Mouse (Mus musculus): ENCODE results near the gene Gpbar1. TPM values are rescaled to one million over a fixed set of nuclear protein-coding genes. Genes with fewer than 3 reads are reported as not detected.
"Not testable (repeated sequence)": the region's sequence is repeated elsewhere in the genome, so short reads cannot be mapped to it uniquely, and the experiment has no call there.

Gpbar1 gene
- total RNA-seq, 4 experiments from 2014 or later: not detected

DNA sequence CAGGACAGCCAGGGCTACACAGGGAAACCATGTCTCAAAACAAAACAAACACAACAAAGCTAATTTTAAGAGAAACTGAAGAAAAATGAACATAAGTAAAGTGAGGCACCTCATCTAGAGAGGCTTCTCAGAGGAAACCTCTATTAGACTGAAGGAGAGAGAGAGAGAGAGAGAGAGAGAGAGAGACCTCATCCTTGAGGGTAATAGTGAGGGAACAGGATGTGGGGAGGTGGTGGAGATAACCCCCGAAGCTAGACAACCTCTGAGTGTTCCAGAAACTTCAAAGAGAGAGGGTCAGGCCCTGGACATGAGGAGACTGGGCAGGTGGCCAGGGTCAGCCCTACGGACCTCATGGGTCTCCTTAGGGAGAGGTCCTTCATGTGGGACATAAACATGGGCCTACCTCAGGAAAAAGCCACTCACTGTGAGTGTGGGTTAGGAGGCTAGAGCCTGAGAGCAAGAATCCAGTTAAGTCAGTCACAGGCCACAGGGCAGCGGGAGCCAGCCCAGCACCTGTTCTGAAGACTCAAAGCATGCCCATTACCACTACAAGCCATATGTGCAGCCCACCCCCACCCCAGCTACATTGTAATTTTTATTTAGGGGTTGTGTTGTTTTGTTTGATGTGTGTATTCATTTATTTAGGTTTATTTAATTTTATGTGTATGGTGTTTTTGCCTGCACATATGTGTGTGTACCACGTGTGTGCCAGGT, 37.9 kb downstream of the Gpbar1 start:
- DNase-seq (ENCODE audit: low spot score in 2 of 2): no peak

DNA sequence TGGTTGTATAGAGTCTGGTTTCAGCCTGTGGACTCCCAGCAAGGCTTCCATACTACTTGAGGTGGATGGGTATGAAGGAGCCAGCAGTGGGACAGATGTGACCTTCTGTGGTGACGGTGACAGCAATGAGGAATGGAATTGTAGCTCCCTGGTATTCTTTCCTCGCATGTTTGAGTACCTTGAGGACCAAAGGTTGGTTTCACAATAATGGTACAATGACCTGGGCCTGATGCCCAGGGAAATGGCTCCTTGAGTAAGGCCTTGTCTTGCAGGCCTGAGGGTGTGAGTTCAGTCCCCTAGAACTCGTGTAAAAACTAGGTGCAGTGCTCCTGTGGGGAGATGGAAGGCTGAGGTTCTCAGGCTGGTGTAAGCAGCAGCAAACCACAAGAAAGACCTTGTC, 40.4 kb downstream of the Gpbar1 start:
- DNase-seq (ENCODE audit: low spot score in 2 of 2): no peak

DNA sequence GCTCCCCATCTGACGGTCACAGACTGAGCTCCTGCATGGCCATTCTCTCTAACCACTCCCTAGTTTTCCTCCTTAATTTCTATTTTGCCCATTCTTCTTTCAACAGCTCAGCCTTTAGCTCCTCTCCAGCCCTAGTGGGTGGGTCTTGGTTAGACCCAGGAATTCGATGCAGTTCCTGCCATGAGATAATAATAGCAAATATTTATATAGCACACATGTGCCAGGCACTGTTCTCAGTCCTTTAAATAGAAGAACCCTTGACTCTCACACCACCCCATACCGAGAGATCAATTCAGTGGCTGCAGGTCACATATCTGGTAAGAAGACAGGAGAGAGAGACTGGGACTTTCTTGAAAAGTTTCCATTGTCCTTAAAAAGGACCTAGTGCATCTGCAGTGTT, 43.0 kb downstream of the Gpbar1 start:
- no peak for DNase-seq (ENCODE audit: low spot score in 2 of 2)

DNA sequence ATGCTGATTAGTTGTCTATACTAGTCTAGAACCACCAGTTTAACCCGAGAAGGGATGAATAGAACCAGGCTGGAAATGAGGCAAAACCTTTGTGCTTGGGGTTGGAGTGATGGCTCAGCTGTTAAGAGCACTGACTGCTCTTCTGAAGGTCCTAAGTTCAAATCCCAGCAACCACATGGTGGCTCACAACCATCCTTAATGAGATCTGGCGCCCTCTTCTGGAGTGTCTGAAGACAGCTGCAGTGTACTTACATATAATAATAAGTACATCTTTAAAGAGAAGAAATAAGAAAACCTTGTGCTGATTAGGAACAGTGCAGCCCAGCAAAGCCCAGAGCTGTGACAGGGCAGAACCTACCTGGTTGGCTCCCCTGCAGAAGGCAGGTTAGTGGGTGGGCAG, 48.6 kb downstream of the Gpbar1 start:
- not testable (repeated sequence) for DNase-seq (ENCODE audit: low spot score in 2 of 2)

Other genes with a start within 250 kb of the Gpbar1 start
- gene Tns1, start 154.1 kb upstream of the Gpbar1 start, total RNA-seq (2022): 10 to 100 TPM; 40.6 to 59.2 (median 49.2) TPM
- not detected for gene Rufy4, start 153.0 kb upstream of the Gpbar1 start, total RNA-seq (2022)
- gene Cxcr2, start 124.6 kb upstream of the Gpbar1 start, total RNA-seq (2022): under 1 TPM in 1 of 4 experiments, not detected in 3; 0.14 TPM
- not detected for gene Cxcr1, start 83.9 kb upstream of the Gpbar1 start, total RNA-seq (2022)
- gene Arpc2, start 42.5 kb upstream of the Gpbar1 start, total RNA-seq (2022): 100 to 1,000 TPM; 212 to 241 (median 232) TPM
- 100 to 1,000 TPM; 138 to 159 (median 148) TPM for gene Aamp, start 6.2 kb downstream of the Gpbar1 start, total RNA-seq (2022)
- gene Pnkd, start 6.4 kb downstream of the Gpbar1 start, total RNA-seq (2022): 100 to 1,000 TPM; 162 to 185 (median 173) TPM
- gene Tmbim1, start 27.1 kb downstream of the Gpbar1 start, total RNA-seq (2022): 10 to 100 TPM; 28.2 to 32.3 (median 31.4) TPM
- gene Catip, start 83.6 kb downstream of the Gpbar1 start, total RNA-seq (2022): 1 to 10 TPM; 1.4 to 2.5 (median 1.8) TPM
- gene Slc11a1, start 96.6 kb downstream of the Gpbar1 start, total RNA-seq (2022): 10 to 100 TPM in 2 of 4 experiments, 1 to 10 TPM in 2; 3.8 to 35.1 (median 15.5) TPM
- 10 to 100 TPM; 27.2 to 33.7 (median 29.5) TPM for gene Ctdsp1, start 113.0 kb downstream of the Gpbar1 start, total RNA-seq (2022)
- gene Vil1, start 130.8 kb downstream of the Gpbar1 start, total RNA-seq (2022): under 1 TPM; 0.57 to 0.74 (median 0.64) TPM
- gene Cnot9, start 227.5 kb downstream of the Gpbar1 start, total RNA-seq (2022): 10 to 100 TPM; 22.3 to 25.7 (median 24.0) TPM

Measured in left cerebral cortex, adult 8-10 months (tissue).